Mouse (Mus musculus) urinary bladder, postnatal 36 days (tissue): ENCODE measurements around the gene Pygm.

Source experiments
- DNase-seq, 2 experiments: peaks; one replicate each; pipeline ENCODE4 v3.0.0; 2022; ENCODE audit warnings: low spot score in 2 of 2, mixed read lengths in 1 of 2

Pygm gene

DNA sequence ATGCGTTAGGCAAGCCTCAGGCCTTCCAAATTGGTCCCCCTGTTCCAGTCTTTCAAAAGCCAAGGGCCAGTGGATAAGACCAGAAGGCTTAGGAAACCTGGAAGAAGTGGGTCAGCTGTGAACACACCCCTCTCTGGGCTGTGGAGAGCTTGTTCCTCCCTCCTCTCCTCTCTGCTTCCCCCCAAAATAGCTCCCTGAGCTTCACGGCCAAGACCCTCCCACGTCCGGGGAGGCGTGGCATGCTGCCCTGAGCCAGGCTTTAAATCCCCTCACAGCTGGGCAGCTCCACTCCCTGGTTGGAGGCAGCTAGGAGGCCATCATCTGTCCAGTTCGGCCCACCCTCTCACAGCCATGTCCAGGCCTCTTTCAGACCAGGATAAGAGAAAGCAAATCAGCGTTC is at the start of gene Pygm:
Pygm (plus strand) TSS at position 272 of the 400 bp plus-strand sequence.
- DNase-seq, result peak; percentile 30 to 73

DNA sequence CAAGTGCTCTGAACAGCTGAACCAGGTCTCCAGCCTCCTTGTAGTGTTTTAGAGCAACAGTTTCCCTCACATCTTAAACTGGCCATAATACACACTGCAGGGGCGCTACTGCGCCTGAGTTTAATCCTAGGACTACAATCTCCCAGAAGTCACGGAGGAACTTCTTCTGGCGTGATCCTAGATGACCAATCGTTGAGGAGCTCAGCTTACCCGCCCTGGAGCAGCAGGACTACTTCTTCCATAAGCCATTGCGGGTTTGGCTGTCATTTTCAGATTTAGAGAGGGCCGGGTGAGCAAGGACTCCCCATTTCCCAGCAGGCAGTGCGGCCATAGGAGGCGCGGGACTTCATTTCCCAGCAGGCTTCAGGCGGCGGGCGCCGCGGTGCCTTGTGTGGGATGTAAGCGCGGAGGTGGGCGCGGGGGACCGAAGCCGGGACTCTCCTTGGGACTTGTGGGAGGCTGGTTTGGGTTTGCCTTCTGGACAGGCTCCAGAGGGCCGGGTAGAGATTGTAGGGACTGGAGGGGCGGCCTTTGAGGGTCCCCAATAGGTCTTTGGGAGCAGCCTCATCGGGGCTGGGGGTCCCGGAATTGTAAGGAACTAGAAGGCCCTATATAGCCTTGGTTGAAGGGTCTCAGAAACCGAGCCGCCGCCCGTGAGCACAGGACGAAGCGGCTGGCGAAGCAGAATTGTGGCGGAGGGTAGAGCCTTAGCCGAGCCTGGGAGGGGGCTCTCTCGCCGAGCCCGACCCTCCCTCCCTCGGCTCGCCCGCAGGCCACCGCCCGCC is 49.3 kb upstream of the Pygm start, which contains the start of gene Men1:
Men1 (plus strand) TSS at position 307 of the 785 bp plus-strand sequence.
- DNase-seq, result peak; percentile 85 to 93

DNA sequence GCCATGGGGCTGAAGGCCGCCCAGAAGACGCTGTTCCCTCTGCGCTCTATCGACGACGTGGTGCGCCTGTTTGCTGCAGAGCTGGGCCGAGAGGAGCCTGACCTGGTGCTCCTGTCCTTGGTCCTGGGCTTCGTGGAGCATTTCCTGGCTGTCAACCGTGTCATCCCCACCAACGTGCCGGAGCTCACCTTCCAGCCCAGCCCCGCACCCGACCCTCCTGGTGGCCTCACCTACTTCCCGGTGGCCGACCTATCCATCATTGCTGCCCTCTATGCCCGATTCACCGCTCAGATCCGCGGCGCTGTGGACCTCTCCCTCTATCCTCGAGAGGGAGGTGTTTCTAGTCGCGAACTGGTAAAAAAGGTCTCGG is 48.8 kb upstream of the Pygm start:
- no peak for DNase-seq

DNA sequence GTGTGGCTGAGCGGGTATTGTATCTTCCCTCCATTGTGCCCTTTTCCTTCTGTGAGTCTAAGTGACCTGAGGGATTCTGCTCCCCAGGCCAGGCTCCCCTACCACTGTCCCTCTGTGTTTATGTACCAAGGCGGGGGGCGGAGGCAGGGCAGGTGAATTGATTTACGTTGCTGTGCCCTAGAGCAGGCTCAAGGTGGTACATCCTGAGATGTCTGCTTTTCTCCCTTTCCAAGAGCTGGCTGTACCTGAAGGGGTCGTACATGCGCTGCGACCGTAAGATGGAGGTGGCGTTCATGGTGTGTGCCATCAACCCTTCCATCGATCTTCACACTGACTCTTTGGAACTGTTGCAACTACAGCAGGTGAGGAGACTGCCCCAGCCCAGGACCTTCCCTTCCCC is 47.3 kb upstream of the Pygm start:
- DNase-seq, result no peak

DNA sequence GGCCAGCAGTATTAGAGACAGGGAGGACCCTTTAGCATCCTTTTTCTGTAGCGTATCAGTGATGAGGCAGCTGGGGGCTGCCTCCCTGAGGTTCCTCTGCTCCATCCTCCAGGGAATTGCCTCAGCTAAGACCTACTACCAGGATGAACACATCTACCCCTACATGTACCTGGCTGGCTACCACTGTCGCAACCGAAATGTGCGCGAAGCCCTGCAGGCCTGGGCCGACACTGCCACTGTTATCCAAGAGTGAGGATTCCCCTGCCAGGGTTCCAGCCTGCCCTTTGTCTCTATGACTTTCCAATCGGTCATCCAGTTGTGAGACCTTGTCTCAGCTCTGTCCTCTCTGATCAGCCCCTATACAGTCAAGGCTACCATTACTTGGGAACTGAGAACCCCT is 46.0 kb upstream of the Pygm start:
- no peak for DNase-seq

DNA sequence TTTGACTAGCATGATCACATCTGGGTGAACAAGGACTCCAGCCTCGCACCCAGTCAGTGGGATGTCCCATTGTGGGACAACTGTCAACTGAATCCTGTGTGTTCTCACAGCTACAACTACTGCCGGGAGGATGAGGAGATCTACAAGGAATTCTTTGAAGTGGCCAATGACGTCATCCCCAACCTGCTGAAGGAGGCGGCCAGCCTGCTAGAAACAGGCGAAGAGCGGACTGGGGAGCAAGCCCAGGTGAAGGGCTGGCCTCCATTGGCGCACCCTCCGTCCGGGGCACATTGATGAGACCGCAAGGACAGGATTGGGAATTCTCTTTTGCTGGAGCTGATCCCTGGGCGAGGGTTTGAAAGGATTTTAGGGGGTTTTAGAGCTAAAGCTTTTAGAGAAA is 45.5 kb upstream of the Pygm start:
- no peak for DNase-seq

DNA sequence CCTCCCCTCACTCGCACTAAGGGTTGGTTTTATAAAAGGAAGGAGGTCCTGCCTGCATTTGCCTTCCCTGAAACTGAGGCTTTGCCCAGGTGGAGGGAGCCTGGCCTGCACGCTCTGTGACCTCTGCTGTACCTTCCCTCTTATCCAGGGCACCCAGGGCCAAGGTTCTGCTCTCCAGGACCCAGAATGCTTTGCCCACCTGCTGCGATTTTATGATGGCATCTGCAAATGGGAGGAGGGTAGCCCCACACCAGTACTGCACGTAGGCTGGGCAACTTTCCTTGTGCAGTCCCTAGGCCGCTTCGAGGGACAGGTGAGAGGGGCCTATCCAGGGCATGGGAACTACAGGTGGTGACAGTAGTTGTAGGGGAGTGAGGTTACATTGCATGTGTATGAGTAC is 45.0 kb upstream of the Pygm start:
- no peak for DNase-seq

DNA sequence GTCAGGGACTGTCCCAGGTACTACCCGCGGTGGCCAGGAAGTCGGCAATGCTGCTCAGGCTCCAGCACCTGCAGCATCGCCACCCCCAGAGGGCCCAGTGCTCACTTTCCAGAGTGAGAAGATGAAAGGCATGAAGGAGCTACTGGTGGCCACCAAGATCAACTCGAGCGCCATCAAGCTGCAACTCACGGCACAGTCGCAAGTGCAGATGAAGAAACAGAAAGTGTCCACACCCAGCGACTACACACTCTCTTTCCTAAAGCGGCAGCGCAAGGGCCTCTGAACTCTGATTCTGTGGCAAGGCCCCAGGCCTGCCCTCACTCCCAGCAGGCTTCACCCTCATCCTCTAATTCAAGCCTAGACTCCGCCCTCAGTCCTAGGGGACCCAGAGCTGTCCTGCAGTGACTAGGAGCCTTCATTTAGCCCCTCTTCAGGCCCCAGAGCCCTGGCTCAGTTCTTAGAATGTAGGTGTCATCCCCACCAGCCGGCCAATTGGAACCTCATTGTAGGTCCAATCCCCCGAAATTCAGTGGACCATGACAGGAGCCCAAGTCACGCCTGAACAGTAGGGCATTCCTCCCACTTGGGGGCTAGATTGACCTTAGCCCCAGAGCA is 44.2 kb upstream of the Pygm start:
- peak in 1 of 2 experiments; percentile 43 for DNase-seq

DNA sequence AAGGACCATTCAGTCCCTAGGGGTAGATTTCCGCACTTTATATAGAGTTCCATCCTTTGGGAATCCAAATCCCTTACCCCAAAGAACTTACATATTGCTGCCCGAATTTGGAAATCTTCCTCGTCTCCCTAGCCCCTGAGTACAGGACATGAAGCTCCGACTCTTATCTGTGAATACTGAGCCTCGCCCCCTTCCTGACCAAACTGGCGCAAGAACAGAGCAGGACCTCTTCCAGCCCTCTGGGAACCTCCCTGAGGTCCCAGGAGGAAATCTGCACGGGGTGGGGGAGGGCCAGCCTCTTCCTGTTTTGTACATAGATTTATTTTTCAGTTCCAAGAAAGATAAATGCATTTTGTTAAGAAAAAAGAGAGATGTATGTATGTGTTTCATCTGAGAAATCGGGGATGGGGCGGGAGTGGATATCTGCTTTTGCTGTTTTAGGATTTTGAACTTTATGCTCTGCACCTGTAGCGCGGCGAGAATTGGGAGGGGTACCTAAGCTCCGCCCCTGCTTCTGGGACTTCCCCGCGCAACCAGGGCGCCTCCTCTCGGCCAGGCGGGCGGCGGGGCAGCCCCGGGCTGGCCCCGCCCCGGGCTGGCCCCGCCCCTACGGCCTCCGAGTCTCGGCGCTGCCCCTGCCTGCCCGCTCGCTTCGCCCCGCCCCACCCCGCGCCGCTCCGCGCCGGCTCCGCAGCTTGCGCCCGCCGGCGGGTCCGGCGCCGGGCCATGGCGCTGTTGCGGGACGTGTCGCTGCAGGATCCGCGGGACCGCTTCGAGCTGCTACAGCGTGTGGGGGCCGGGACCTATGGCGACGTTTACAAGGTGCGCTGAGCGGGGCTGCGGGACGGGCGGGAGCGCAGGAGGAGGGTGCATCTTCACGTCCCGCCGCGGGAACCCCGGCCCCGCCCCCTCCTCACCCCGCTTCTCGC is 43.4 kb upstream of the Pygm start, which contains the start of gene Map4k2:
Map4k2 (plus strand) TSS at position 612 of the 929 bp plus-strand sequence.
- peak; percentile 73 to 86 for DNase-seq

DNA sequence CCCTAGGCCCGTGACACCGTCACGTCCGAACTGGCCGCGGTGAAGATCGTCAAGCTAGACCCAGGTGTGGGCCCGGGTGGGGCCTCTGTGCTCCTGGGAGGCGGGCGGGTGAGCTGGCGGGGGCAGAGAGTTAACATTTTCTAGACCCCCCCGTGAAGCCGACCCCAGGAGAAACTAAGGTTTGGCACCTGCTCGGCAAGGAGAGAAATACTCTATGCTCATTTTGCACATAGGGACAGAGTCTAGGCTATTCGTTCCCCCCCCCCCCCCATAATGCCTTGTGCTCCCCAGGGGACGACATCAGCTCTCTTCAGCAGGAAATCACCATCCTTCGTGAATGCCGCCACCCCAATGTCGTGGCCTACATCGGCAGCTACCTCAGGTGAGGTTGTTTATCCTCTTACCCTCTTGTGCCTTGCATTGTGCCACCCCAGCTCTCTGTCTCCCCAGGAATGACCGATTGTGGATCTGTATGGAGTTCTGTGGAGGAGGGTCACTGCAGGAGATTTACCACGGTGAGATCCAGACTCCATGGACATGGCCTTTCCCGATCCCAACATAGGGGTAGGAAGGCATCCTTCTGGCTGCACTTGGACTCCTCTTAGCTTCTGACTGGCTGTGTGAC is 42.6 kb upstream of the Pygm start:
- no peak for DNase-seq

DNA sequence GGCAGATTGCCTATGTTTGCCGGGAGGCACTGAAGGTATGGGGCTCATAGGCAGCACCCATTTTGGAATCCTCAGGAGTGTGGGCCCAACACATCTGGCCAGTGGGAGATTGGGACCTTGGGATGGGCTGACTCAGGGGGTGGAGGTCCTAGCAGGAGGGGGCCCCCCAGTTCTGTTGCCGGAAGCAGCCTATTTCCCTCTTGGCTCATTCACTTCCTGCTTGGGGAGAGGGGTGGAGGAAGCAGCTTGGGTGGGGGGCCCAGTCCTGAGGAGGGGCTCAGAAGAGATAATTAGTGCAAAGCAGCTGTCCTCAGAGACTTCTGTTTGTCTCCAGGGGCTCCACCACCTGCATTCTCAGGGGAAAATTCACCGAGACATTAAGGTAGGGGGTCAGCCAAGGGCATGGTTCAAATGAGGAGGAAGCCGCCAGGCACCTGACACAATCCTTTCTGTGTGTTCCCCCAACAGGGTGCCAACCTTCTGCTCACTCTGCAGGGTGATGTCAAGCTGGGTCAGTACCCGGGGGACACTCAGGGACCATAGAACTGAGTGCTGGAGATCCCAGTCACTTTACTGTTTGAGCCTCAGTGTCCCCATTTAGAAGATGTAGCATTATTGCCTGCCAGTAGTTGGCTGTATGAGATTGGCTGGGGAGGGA is 41.8 kb upstream of the Pygm start:
- no peak for DNase-seq

DNA sequence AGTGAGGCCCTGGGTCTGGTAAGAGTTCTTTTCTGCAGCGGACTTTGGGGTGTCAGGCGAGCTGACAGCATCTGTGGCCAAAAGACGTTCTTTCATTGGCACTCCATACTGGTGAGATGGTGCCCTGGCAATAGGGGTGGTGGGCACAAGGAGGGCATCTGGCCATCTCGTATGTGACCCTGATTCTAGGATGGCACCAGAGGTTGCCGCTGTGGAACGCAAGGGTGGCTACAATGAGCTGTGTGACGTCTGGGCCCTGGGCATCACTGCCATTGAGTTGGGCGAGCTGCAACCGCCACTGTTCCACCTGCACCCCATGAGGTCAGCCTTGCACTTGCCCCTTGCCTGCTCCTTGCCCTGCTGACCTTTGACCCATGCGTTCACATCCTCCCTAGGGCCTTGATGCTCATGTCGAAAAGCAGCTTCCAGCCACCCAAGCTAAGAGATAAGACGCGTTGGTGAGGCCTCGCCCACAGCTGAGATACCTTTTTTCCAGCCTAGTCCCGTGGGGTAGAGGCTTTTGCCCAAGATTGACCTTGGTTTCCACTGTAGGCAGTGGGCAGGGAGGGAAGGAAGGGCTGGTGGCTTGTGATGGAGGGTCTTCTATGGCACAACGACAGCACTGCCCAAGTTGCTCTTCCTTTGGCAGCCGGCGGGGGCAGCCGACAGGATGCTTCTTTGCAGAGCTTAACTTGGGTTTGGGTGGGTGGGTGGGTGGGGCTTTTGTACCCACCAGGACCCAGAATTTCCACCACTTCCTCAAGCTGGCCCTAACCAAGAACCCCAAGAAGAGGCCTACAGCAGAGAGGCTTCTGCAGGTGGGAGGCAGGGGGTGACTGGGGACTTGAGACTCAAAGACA is 40.9 kb upstream of the Pygm start:
- DNase-seq, result no peak

DNA sequence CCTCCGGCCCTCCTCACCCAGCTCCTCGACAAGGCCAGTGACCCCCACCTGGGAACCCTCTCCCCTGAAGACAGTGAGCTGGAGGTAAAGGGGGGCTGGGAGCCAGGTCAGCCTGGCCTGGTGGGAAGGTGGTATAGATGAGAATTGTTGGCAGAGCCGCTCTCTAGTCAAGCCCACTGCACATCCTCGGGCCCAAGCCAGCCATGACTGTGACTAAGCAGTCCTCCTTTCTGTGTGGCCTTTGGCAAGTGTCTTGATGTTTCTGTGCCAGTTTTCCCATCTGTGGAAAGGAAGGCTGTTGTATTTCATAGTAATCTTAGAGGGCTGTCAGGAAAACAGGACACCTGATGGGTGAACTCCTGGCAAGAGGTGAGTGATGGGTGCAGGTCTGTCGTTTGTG is 40.2 kb upstream of the Pygm start:
- no peak for DNase-seq

DNA sequence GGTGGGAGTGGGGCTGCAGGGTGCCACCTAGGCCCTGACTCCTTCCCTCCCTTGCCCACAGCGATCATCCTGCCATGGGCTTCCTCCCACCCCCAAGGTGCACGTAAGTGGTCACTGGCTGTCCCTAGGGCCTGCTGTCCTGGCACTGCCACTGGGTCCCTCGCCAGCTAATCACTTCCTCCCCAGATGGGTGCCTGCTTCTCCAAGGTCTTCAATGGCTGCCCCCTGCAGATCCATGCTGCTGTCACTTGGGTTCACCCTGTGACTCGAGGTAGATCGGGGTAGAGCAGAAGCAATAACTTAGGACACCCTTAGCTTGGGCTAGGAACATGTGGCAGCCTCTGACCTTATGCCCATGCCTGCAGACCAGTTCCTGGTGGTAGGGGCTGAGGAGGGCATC is 38.2 kb upstream of the Pygm start:
- DNase-seq, result no peak

DNA sequence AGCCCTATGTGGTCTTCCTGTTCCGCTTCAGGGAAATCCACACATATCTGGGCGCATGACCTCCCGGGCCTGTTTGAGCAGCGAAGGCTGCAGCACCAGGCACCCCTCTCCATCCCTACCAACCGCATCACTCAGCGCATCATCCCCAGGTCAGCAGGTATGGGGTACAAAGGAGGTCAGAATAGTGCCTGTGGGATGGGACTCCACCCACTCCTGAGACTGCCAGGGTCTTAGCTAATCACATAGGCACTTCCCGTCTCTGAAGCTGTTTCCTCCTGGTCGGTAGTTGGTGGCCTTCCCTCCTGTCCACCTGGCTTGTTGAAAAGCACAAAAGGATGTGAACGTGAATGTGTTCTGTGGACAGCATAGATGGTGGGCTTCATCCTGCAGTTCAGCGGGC is 37.5 kb upstream of the Pygm start:
- no peak for DNase-seq

DNA sequence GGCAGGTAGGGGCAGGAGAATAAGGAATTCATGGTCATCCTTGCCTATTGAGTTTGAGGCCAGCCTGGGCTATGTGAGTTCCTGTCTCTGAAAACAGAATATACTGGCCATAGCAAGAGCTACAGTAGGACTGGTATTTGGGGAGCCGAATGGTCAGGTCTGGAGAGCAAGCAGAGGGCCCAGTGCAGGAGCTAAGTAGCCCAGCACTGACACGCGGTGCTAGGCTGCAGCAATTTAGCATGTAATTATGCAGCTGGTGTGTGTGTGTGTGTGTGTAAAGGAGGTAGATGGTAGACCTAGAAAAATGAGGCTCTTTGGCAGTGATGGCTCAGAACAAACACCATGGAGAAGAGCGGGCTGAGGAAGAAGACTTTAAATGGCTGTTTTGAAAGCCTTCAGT is 36.6 kb upstream of the Pygm start:
- DNase-seq, result no peak

DNA sequence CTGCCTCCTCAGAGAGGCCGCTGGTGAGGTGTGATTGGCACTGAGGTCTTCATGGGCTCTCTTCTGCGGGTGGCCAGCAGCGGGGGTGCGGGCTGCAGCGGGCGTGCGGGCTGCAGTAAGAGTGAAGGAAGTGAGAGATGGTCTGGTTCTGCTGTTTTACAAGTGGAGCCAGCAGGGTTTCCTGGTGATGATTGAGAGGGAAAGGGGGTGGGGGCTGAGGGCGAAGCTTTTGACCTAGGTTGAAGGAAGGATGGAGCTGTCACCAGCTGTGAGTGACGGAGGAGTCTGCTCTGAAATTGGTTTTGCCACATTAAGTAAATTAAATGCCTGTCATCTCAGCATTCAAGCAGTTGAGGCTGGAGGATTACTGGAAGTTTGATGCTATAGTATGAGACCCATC is 35.5 kb upstream of the Pygm start:
- DNase-seq, result no peak

DNA sequence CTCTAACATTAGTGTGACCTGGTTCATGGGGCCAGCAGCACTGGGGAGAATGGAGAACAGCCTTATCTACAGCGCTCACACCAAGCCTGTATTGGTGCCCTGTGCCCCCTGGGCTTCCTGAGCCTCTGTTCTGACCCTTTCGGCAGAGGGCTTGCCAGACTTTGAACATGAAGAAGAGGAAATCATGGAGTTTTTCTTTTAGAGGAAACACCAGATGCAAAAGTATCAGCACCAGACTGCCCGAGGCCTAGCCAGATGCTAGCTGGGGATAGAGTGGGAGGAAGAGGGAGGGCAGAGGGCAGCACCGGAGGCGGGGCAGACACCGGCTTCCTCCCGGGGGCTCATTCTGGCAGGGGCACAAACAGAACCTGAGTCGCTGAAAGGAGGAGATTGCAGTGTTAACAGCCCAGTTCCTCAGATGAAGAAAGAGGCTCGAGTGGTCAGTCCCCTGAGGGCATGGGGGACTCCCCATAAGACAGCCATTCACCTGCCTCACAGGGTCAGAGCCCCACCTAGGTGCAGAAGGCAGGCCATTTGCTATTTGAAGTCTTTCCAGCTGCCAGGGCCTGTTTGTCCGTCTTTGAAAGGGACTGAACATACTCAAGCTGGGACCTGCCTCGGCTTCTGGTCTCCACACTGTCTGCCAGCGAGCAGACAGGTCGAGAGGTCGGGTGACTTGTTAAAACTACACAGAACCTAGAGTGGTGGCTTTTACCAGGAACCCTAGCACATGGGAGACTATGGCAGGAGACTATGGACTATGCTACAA is 34.8 kb upstream of the Pygm start:
- DNase-seq, result peak; percentile 52 to 63

DNA sequence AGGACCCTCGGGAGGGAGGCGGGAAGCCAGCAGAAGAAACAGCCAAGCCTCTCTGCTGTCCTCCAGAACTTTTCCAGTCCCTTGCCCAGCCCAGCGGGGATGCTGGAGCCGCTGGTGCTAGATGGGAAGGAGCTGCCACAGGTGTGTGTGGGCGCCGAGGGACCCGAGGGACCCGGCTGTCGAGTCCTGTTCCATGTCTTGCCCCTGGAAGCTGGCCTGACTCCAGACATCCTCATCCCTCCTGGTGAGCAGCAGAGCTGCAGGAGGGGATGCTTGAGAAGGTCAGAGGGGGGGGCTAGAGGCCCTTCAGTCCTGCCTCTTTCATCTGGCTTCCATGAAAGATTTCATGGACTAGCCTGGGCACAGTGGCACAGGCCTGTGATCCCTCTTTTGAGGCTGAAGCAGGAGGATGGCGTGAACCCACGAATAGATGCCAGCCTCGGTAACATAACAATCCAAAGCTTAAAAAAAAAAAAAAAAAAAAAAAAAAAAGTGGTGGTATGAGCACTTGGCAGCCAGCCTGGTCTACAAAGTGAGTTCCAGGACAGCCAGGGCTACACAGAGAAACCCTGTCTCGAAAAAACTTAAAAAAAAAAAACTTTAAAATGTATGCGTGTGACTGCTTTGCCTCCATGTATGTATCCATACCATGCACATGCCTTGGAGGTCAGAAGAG is 32.6 kb upstream of the Pygm start:
- DNase-seq, result no peak
